Mouse (Mus musculus) kidney, adult 2 months (tissue): Measurements from ENCODE around the gene Adra2c. TPM values are rescaled to one million over a fixed set of nuclear protein-coding genes. Genes with fewer than 3 reads are reported as not detected.

Experiments
- DNase-seq: peaks from one replicate; pipeline ENCODE4 v3.0.0; 2021
- H3K27ac ChIP-seq: fragments of 200-500 bp; 2 replicates; pipeline ENCODE4 v1.5.1; 2012; ENCODE audit warnings: low read depth, low read length, control low read depth, inconsistent platforms; ENCODE audit not compliant: insufficient read depth
- H3K27me3 ChIP-seq: fragments of 200-500 bp; replicated peaks from 2 replicates; pipeline ENCODE4 v1.6.1; 2012; ENCODE audit warnings: mild to moderate bottlenecking, moderate library complexity, low read length, inconsistent platforms; ENCODE audit not compliant: control insufficient read depth, insufficient read depth
- H3K36me3 ChIP-seq: fragments of 200-500 bp; 2 replicates; pipeline ENCODE4 v1.6.1; 2012; ENCODE audit warnings: mild to moderate bottlenecking, moderate library complexity, low read length, inconsistent platforms; ENCODE audit not compliant: control insufficient read depth, insufficient read depth
- H3K4me1 ChIP-seq: fragments of 200-500 bp; 2 replicates; pipeline ENCODE4 v1.6.1; 2011; ENCODE audit warnings: low read length; ENCODE audit not compliant: control insufficient read depth, insufficient read depth
- H3K4me3 ChIP-seq: fragments of 200-500 bp; 2 replicates; pipeline ENCODE4 v1.5.1; 2011; ENCODE audit warnings: mild to moderate bottlenecking, low read depth, low read length, control low read depth; ENCODE audit not compliant: insufficient read depth
- CTCF ChIP-seq: fragments of 200-500 bp; conservative IDR thresholded peaks from 2 replicates; pipeline ENCODE4 v1.5.1; 2011; ENCODE audit warnings: low read depth, mild to moderate bottlenecking, control low read depth, low read length, moderate library complexity, mixed read lengths; ENCODE audit not compliant: insufficient read depth, insufficient read length
- POLR2A ChIP-seq: fragments of 200-500 bp; IDR thresholded peaks from one replicate; pipeline ENCODE4 v1.6.1; 2011; ENCODE audit warnings: low read depth, low read length, control low read depth
- WGBS: fragments of 180-500 bp; shearing (Covaris S2); methylation state at CpG from one replicate; pipeline ENCODE4 v1.1.7; 2018; 5-methylcytosine and 5-hydroxymethylcytosine counted together
- polyA plus RNA-seq: library from polyadenylated mRNA; depleted of rRNA; stranded (reverse); fragments of >200 nt; gene quantifications from 2 replicates; pipeline ENCODE4 v1.2.3, GENCODE M21; 2012; rRNA removed

Adra2c gene
- polyA plus RNA-seq, result 1.8 and 2.1 TPM in 2 replicates

DNA sequence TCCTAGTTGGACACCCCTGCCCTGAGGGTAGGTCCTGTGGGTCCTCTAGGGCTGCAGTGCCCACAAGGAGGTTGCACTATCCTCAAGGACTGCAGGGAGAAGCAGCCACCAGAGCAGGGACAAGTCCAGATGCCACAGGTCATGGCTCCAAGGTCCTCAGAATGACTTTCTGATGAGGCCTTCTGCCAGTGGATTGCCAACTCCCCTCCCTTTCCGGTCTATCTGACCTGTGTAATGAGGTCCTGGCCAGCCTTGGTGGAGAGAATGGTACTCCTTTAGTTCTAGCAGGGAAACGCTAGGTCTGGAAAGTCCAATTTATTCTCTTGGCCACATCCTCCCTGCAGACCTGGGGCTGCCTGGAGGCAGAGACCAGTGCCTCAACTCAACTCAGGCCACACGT lies at the start of gene Adra2c:
Adra2c (plus strand) TSS at position 301 of the 400 bp plus-strand sequence.
- Histone ChIP-seq H3K36me3 (no peaks in the 10 kb centered on the region), H3K27me3 (no peaks in the 10 kb centered on the region), H3K27ac (no peak within 1 kb of the TSS), H3K4me1 (no peaks in the 10 kb centered on the region), H3K4me3 (peak within 1 kb of the TSS; percentile 32)
- no peak for DNase-seq
- no peak for TF ChIP-seq POLR2A
- 55% methylated on average over 3 of the region's 3 CpGs for WGBS

- no peaks in the 10 kb centered on the region for H3K4me1 ChIP-seq
- peak; percentile 10 for DNase-seq
- H3K36me3 ChIP-seq, result no peaks in the 10 kb centered on the region
- WGBS, result 52% methylated on average over 4 of the region's 4 CpGs
- no peaks in the 10 kb centered on the region for H3K27me3 ChIP-seq
- no peak overlapping the region for H3K4me3 ChIP-seq
- H3K27ac ChIP-seq, result no peak overlapping the region
- TF ChIP-seq CTCF (no peak), POLR2A (no peak)
Observed at GRCm38 (mm10) chr5:35233142-35233541, 45.0 kb upstream of the Adra2c start.

- DNase-seq, result peak; percentile 55
Observed at GRCm38 (mm10) chr5:35237757-35238156, 40.4 kb upstream of the Adra2c start.

GRCm38 (mm10) chr5:35238627-35239026 lies 39.5 kb upstream of the Adra2c start:
- TF ChIP-seq POLR2A (no peak), CTCF (no peak)
- Histone ChIP-seq H3K27ac (no peak overlapping the region), H3K4me3 (no peak overlapping the region), H3K4me1 (no peaks in the 10 kb centered on the region), H3K36me3 (no peaks in the 10 kb centered on the region), H3K27me3 (no peaks in the 10 kb centered on the region)
- DNase-seq, result no peak
- WGBS, result 94% methylated on average over 2 of the region's 2 CpGs

More at GRCm38 (mm10) chr5:35237757-35238156, 40.4 kb upstream of the Adra2c start:
- no peak for TF ChIP-seq POLR2A
- no peak for TF ChIP-seq CTCF
- no peaks in the 10 kb centered on the region for H3K4me1 ChIP-seq
- no peaks in the 10 kb centered on the region for H3K36me3 ChIP-seq
- H3K27me3 ChIP-seq, result no peaks in the 10 kb centered on the region
- H3K4me3 ChIP-seq, result no peak overlapping the region
- WGBS, result 49% methylated on average over 4 of the region's 4 CpGs
- no peak overlapping the region for H3K27ac ChIP-seq

DNA sequence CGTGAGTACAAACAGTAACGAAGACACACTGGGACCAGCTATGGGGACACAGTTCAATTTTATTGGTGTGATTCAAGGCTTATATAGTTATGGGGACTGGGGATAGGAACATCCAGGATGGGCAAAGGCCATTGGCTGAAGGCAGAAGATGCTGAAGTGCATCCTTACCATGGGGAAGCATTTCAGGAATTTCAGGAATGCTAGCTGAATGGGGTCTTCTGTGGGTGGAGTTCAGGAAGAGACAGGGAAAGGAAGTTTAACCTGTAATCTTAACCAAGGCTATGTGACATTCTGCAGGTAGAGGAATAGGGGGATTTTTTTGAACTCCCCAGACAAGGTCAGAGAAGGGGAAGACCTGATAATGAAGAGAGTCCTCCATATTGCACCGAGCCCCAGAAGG lies 36.6 kb upstream of the Adra2c start:
- Histone ChIP-seq H3K4me1 (no peaks in the 10 kb centered on the region), H3K4me3 (no peak overlapping the region), H3K27me3 (no peaks in the 10 kb centered on the region), H3K36me3 (no peaks in the 10 kb centered on the region), H3K27ac (no peak overlapping the region)
- WGBS, result 36% methylated on average over 3 of the region's 3 CpGs
- TF ChIP-seq POLR2A (no peak), CTCF (no peak)
- no peak for DNase-seq

DNA sequence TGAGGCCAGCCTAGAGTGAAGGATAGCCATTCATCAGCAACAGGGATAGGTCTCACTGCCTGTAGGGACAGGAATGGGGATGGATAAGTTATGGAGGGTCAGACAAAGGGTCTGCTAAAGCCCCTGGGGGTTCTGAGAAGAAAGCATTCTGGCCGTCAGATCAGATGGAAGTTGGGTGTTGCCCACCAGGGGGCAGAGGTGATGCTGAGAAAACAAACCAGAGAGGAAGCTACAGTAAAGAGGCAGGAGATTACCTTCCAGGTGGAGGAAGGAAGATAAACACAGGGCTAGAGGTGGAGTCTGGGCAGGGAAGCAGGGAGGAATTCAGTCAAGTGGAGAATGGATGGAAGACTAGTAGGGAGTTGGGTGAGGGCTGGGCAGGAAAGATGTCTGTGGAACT lies 33.9 kb upstream of the Adra2c start:
- TF ChIP-seq POLR2A, result no peak
- peak; percentile 45; the same call in 1 of the 2 replicates for TF ChIP-seq CTCF
- H3K27me3 ChIP-seq, result no peaks in the 10 kb centered on the region
- H3K4me3 ChIP-seq, result no peak overlapping the region
- DNase-seq, result peak; percentile 24
- 3% methylated on average over 1 of the region's 1 CpGs for WGBS
- no peak overlapping the region for H3K27ac ChIP-seq
- H3K4me1 ChIP-seq, result no peaks in the 10 kb centered on the region
- no peaks in the 10 kb centered on the region for H3K36me3 ChIP-seq

DNA sequence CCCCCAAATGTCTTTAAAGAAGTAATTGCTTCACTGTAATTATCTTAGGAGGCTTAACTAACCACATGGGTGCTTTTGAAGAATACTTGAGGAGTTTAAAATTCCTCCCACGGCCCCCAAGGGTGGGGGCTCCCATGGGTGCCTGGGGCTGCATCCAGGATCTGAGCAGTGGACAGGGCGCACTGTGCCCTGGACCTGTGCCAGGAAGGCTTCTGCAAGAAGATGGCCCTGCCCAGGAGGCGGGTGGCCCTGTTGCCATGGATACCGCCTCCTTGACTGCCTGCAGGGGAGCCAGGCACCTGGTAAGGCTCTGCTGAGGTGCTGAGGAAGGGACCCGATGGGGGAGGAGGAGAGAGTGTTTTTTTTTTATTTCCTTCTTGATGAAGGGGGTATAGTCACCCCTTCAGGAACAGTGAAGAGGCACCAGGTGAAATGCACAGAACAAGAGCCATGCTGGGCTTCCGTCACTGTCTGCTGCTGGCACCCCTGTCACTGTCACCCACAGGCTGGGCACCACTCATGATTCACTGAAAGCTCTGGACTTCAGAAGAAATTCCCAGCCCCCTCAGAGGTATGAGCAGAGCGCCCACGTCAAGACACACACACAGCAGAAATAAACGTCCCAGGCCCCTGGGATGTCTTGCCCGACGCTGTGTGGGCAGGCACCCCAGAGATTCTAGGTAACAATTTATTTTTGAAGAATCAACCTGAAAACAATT lies 32.4 kb upstream of the Adra2c start:
- TF ChIP-seq CTCF, result no peak
- TF ChIP-seq POLR2A, result no peak
- Histone ChIP-seq H3K4me3 (no peak overlapping the region), H3K36me3 (no peaks in the 10 kb centered on the region), H3K27me3 (no peaks in the 10 kb centered on the region), H3K4me1 (no peaks in the 10 kb centered on the region), H3K27ac (no peak overlapping the region)
- 54% methylated on average over 11 of the region's 11 CpGs for WGBS
- peak; percentile 6 for DNase-seq
